Mouse (Mus musculus) MEL (cell line): Measurements from ENCODE around the gene Gmeb2. TPM values are rescaled to one million over a fixed set of nuclear protein-coding genes. Genes with fewer than 3 reads are reported as not detected.

Experiments used
- DNase-seq: peaks from one replicate; pipeline ENCODE4 v3.0.0; 2011; ENCODE audit warnings: low read depth, low spot score
- H3K27ac ChIP-seq: 2 replicates; pipeline ENCODE4 v1.5.1; 2012; ENCODE audit warnings: low read depth, mild to moderate bottlenecking, control low read depth, low read length, moderate library complexity; ENCODE audit not compliant: control insufficient read depth
- H3K27me3 ChIP-seq, 2 experiments: fragments of 150-350 bp in 1 of 2; sonication (generic) in 1 of 2; 2 replicates each; pipeline ENCODE4 v1.6.1; 2012; ENCODE audit warnings: low read length in 2 of 2, mild to moderate bottlenecking in 2 of 2, improper control_type of control experiment in 1 of 2, moderate library complexity in 1 of 2; ENCODE audit not compliant: insufficient read depth in 2 of 2, control insufficient read depth in 1 of 2
- H3K36me3 ChIP-seq, 2 experiments: 2 replicates each; pipeline ENCODE4 v1.6.1; 2012 to 2014; ENCODE audit warnings: low read length in 2 of 2, improper control_type of control experiment in 1 of 2, inconsistent platforms in 1 of 2, mild to moderate bottlenecking in 1 of 2; ENCODE audit not compliant: insufficient read depth in 2 of 2, control insufficient read depth in 1 of 2
- H3K4me1 ChIP-seq, 2 experiments: fragments of 150-350 bp in 1 of 2; sonication (generic) in 1 of 2; 2 replicates each; pipeline ENCODE4 v1.6.1; 2012; ENCODE audit warnings: low read length in 2 of 2, improper control_type of control experiment in 1 of 2, mild to moderate bottlenecking in 1 of 2; ENCODE audit not compliant: insufficient read depth in 2 of 2, control insufficient read depth in 1 of 2
- H3K4me3 ChIP-seq, 2 experiments: fragments of 150-350 bp in 1 of 2; sonication (generic) in 1 of 2; 2 replicates each; pipeline ENCODE4 v1.5.1; 2012; ENCODE audit warnings: low read depth in 2 of 2, low read length in 2 of 2, mild to moderate bottlenecking in 2 of 2, moderate library complexity in 2 of 2, control low read depth in 1 of 2, improper control_type of control experiment in 1 of 2; ENCODE audit not compliant: control insufficient read depth in 1 of 2, insufficient read depth in 1 of 2
- H3K79me2 ChIP-seq: 2 replicates; pipeline ENCODE4 v1.6.1; 2012; ENCODE audit warnings: mild to moderate bottlenecking, low read length, moderate library complexity; ENCODE audit not compliant: control insufficient read depth, poor library complexity, insufficient read depth
- H3K9ac ChIP-seq: 2 replicates; pipeline ENCODE4 v1.6.1; 2012; ENCODE audit warnings: low read depth, mild to moderate bottlenecking, control low read depth, low read length, moderate library complexity; ENCODE audit not compliant: control insufficient read depth, poor library complexity, severe bottlenecking
- H3K9me3 ChIP-seq: fragments of 150-350 bp; sonication (generic); replicated peaks from 2 replicates; pipeline ENCODE4 v1.6.1; 2012; ENCODE audit warnings: mild to moderate bottlenecking, low read length, improper control_type of control experiment, moderate library complexity; ENCODE audit not compliant: insufficient read depth
- CTCF ChIP-seq, 3 experiments: IDR thresholded peaks in 2 of 3; conservative IDR thresholded peaks in 1 of 3; 2 replicates each; pipeline ENCODE4 v1.5.1; 2011 to 2012; ENCODE audit warnings: low read length in 3 of 3, low read depth in 2 of 3, mild to moderate bottlenecking in 2 of 3, improper control_type of control experiment in 1 of 3, inconsistent platforms in 1 of 3, mixed read lengths in 1 of 3, moderate library complexity in 1 of 3; ENCODE audit not compliant: control insufficient read depth in 1 of 3, insufficient read depth in 1 of 3, poor library complexity in 1 of 3, severe bottlenecking in 1 of 3
- EP300 ChIP-seq, 2 experiments: IDR thresholded peaks; 2 replicates each; pipeline ENCODE4 v1.6.1; 2011; ENCODE audit warnings: improper control_type of control experiment in 2 of 2, low read length in 2 of 2, low read depth in 1 of 2, mild to moderate bottlenecking in 1 of 2
- HCFC1 ChIP-seq: IDR thresholded peaks from 2 replicates; pipeline ENCODE4 v1.6.1; 2012; ENCODE audit warnings: low read depth, mild to moderate bottlenecking, inconsistent platforms, low read length, improper control_type of control experiment, moderate library complexity
- KAT2A ChIP-seq: conservative IDR thresholded peaks from 2 replicates; pipeline ENCODE4 v1.6.1; 2012; ENCODE audit warnings: low read depth, low read length, improper control_type of control experiment, inconsistent platforms
- MAX ChIP-seq: IDR thresholded peaks from 2 replicates; pipeline ENCODE4 v1.6.1; 2011; ENCODE audit warnings: low read length, improper control_type of control experiment
- MEF2A ChIP-seq: IDR thresholded peaks from 2 replicates; pipeline ENCODE4 v1.6.1; 2014; ENCODE audit warnings: low read depth, mild to moderate bottlenecking, inconsistent platforms, low read length, improper control_type of control experiment; ENCODE audit not compliant: poor library complexity, insufficient replicate concordance, severe bottlenecking; ENCODE audit errors: extremely low read depth
- MXI1 ChIP-seq: IDR thresholded peaks from 2 replicates; pipeline ENCODE4 v1.6.1; 2011; ENCODE audit warnings: mild to moderate bottlenecking, low read depth, low read length, improper control_type of control experiment
- MYB ChIP-seq: IDR thresholded peaks from 2 replicates; pipeline ENCODE4 v1.6.1; 2011; ENCODE audit warnings: mild to moderate bottlenecking, low read depth, low read length, improper control_type of control experiment
- NRF1 ChIP-seq: IDR thresholded peaks from 2 replicates; pipeline ENCODE4 v1.6.1; 2014; ENCODE audit warnings: low read depth, mild to moderate bottlenecking, inconsistent platforms, low read length, improper control_type of control experiment, moderate library complexity; ENCODE audit not compliant: poor library complexity, insufficient read depth, severe bottlenecking
- POLR2A ChIP-seq, 2 experiments: IDR thresholded peaks; 2 replicates each; pipeline ENCODE4 v1.6.1; 2011 to 2012; ENCODE audit warnings: low read length in 2 of 2, mild to moderate bottlenecking in 2 of 2, control low read depth in 1 of 2, improper control_type of control experiment in 1 of 2, low read depth in 1 of 2, moderate library complexity in 1 of 2; ENCODE audit not compliant: control insufficient read depth in 1 of 2, insufficient read depth in 1 of 2, poor library complexity in 1 of 2
- POLR2AphosphoS5 ChIP-seq: IDR thresholded peaks from 2 replicates; pipeline ENCODE4 v1.6.1; 2012; ENCODE audit warnings: low read depth, borderline replicate concordance, mild to moderate bottlenecking, inconsistent platforms, low read length, moderate library complexity, mixed read lengths
- SIN3A ChIP-seq: IDR thresholded peaks from 2 replicates; pipeline ENCODE4 v1.6.1; 2012; ENCODE audit warnings: low read length, improper control_type of control experiment, inconsistent platforms
- SMC3 ChIP-seq: IDR thresholded peaks from 2 replicates; pipeline ENCODE4 v1.6.1; 2011; ENCODE audit warnings: low read depth, low read length, improper control_type of control experiment
- TAL1 ChIP-seq: IDR thresholded peaks from 2 replicates; pipeline ENCODE4 v1.6.1; 2012; ENCODE audit warnings: mild to moderate bottlenecking, inconsistent platforms, low read length, moderate library complexity, mixed read lengths
- TBP ChIP-seq: IDR thresholded peaks from 2 replicates; pipeline ENCODE4 v1.8.0; 2011; ENCODE audit warnings: low read depth, low read length, improper control_type of control experiment
- TCF12 ChIP-seq: IDR thresholded peaks from 2 replicates; pipeline ENCODE4 v1.6.1; 2014; ENCODE audit warnings: low read depth, mild to moderate bottlenecking, inconsistent platforms, low read length, improper control_type of control experiment, moderate library complexity
- UBTF ChIP-seq: IDR thresholded peaks from 2 replicates; pipeline ENCODE4 v1.6.1; 2012; ENCODE audit warnings: low read depth, mild to moderate bottlenecking, inconsistent platforms, low read length, improper control_type of control experiment, moderate library complexity, borderline replicate concordance; ENCODE audit not compliant: insufficient read depth
- USF2 ChIP-seq, 2 experiments: IDR thresholded peaks; 2 replicates each; pipeline ENCODE4 v1.6.1; 2011 to 2012; ENCODE audit warnings: improper control_type of control experiment in 2 of 2, low read length in 2 of 2, borderline replicate concordance in 1 of 2, inconsistent platforms in 1 of 2, low read depth in 1 of 2, mild to moderate bottlenecking in 1 of 2; ENCODE audit not compliant: insufficient read depth in 1 of 2
- ZC3H11A ChIP-seq: IDR thresholded peaks from 2 replicates; pipeline ENCODE4 v1.6.1; 2012; ENCODE audit warnings: low read depth, mild to moderate bottlenecking, inconsistent platforms, low read length, improper control_type of control experiment
- polyA plus RNA-seq, 2 experiments: library from polyadenylated mRNA; stranded (reverse) in 1 of 2; unstranded in 1 of 2; fragments of >175 nt in 1 of 2; fragments of >200 nt in 1 of 2; gene quantifications; 2 replicates each; pipeline versions ENCODE4 v1.2.1 to v1.2.4; 2012; ENCODE audit warnings: low replicate concordance in 2 of 2, low read depth in 1 of 2; ENCODE audit not compliant: insufficient read length in 2 of 2, insufficient read depth in 1 of 2, missing spikeins in 1 of 2
- total RNA-seq: library from RNA; depleted of rRNA; stranded (reverse); fragments of 300-350 nt; gene quantifications from 2 replicates; pipeline ENCODE4 v1.2.3, GENCODE M21; 2012

Gmeb2 gene
- total and polyA plus RNA-seq, 3 experiments: 8.3 to 16.9 TPM; not detected in 1

GRCm38 (mm10) chr2:181307144-181307804, 19.4 kb upstream of the Gmeb2 start:
- Histone ChIP-seq H3K4me1 (no peaks in the 10 kb centered on the region), H3K9me3 (no peaks in the 10 kb centered on the region), H3K36me3 (no peaks in the 10 kb centered on the region), H3K79me2 (no peaks in the 10 kb centered on the region), H3K27me3 (peaks cover 0 to 2% of the 10 kb centered on the region in 2 experiments; a peak in 1 of 4 replicates), H3K27ac (no peak overlapping the region), H3K4me3 (no peak overlapping the region), H3K9ac (no peak overlapping the region)
- DNase-seq: no peak
- no peak for TF ChIP-seq USF2 (IDR thresholded peaks at IDR 0.05; ENCODE audit: borderline replicate concordance in 1 of 2, insufficient read depth in 1 of 2, low read depth in 1 of 2, low read length in 2 of 2)
- TF ChIP-seq POLR2A (IDR thresholded peaks at IDR 0.05; ENCODE audit: control insufficient read depth in 1 of 2, insufficient read depth in 1 of 2, low read depth in 1 of 2, low read length in 2 of 2, poor library complexity in 1 of 2): no peak
- no peak for TF ChIP-seq ZC3H11A
- TF ChIP-seq TCF12: no peak
- no peak for TF ChIP-seq MXI1
- TF ChIP-seq EP300 (IDR thresholded peaks at IDR 0.05; ENCODE audit: low read depth in 1 of 2, low read length in 2 of 2): no peak
- no peak for TF ChIP-seq TAL1
- no peak for TF ChIP-seq NRF1
- TF ChIP-seq CTCF (IDR thresholded peaks at IDR 0.05 in 2 of 3, conservative IDR thresholded peaks at IDR 0.05 in 1 of 3; ENCODE audit: control insufficient read depth in 1 of 3, insufficient read depth in 1 of 3, low read depth in 2 of 3, low read length in 3 of 3, poor library complexity in 1 of 3, severe bottlenecking in 1 of 3): no peak
- TF ChIP-seq MYB: no peak

- H3K9ac ChIP-seq: no peak overlapping the region
- no peak overlapping the region for H3K27ac ChIP-seq
- no peak for TF ChIP-seq SIN3A
- no peak for TF ChIP-seq NRF1
- TF ChIP-seq SMC3: no peak
- TF ChIP-seq UBTF: no peak
- TF ChIP-seq POLR2AphosphoS5: no peak
- no peak for TF ChIP-seq TCF12
- TF ChIP-seq HCFC1: no peak
- no peak for TF ChIP-seq POLR2A (IDR thresholded peaks at IDR 0.05; ENCODE audit: control insufficient read depth in 1 of 2, insufficient read depth in 1 of 2, low read depth in 1 of 2, low read length in 2 of 2, poor library complexity in 1 of 2)
- no peak for TF ChIP-seq KAT2A
- no peak for TF ChIP-seq TBP
- TF ChIP-seq MEF2A: no peak
- TF ChIP-seq MYB: no peak
- no peak for TF ChIP-seq MAX
- TF ChIP-seq ZC3H11A: no peak
- H3K4me3 ChIP-seq: no peak overlapping the region
- no peak for DNase-seq
- no peaks in the 10 kb centered on the region for H3K79me2 ChIP-seq
- H3K27me3 ChIP-seq: no peaks in the 10 kb centered on the region
- no peaks in the 10 kb centered on the region for H3K36me3 ChIP-seq
- no peaks in the 10 kb centered on the region for H3K9me3 ChIP-seq
- H3K4me1 ChIP-seq: no peaks in the 10 kb centered on the region
These were observed 17.1 kb upstream of the Gmeb2 start for GRCm38 (mm10) chr2:181304944-181305343.
